Mouse (Mus musculus): ENCODE results near the gene Rbm28.

- no peak for TF ChIP-seq CTCF (IDR thresholded peaks at IDR 0.05; ENCODE audit: low read depth)
- TF ChIP-seq EP300 (IDR thresholded peaks at IDR 0.05; ENCODE audit: low read depth) = no peak
These were observed 4.1 kb upstream of the Rbm28 start for GRCm38 (mm10) chr6:29168871-29169270.

Data from liver, postnatal 0 days (tissue).